Mouse (Mus musculus) embryo, embryonic 10 days (tissue): ENCODE measurements around the gene Ica1.

Experiments
- DNase-seq: peaks from one replicate; pipeline ENCODE4 v3.0.0-alpha.2; 2015; ENCODE audit warnings: low spot score

Ica1 gene

DNA sequence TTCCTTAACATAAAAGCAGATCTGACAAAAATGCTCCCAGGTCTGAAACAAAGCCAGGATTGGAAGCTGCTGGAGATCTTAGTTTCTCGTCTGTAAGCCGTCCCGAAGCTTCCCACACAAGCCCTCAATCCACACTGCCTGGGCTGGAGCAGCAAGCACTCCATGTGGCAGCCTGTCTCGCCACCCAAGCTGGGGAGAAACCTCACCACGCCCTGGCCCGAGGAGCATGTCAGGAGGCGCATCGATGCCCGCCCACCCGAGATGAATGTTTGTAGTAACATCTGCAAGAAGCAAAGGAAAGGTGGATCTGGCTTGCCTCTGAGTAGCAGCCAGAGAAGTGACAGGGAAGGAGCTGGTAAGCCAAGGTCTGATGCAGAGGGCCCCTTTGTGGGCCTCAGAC is 133.6 kb downstream of the Ica1 start:
- DNase-seq: no peak

- no peak for DNase-seq
Observed at GRCm38 (mm10) chr6:8640863-8641262, 137.4 kb downstream of the Ica1 start.

DNA sequence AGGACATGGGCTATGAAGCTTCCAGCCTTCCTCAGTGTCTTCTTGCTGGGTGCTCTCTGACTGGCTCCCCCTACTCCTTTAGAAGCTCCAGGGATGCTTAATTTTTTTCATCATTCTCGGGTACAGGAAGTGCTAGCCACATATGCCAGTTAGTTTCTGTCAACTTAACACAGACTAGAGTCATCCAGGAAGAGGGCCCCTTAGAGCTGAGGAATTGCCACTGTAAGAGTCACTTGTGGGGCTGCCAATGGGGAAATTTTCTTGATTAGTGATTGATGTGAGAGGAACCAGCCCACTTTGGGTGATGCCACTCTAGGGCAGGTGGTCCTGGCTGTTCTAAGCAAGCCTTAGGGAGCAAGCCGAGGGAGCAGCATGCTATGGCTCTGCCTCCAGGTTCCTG is 138.8 kb downstream of the Ica1 start:
- DNase-seq: no peak

DNA sequence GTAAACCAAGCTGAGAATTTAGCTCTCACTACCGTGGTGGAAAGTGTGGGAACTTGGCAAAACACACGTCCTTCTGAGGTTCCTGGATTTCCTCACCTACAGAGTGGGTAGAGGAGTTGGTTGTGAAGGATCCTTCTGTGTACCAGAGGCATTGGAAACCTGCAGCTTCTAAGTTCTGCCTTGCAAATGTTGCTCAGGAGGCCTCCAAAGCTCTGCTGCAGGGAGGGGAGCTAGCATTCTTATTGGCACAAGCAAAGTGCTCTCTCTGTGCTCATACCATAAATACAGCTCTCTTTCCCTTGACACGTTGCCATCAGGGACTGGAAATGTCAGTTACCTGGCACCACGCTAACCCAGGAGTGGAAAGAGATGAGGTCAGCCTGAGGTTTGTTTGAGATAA is 139.4 kb downstream of the Ica1 start:
- no peak for DNase-seq

- no peak for DNase-seq
Observed at GRCm38 (mm10) chr6:8638122-8638521, 140.2 kb downstream of the Ica1 start.

DNA sequence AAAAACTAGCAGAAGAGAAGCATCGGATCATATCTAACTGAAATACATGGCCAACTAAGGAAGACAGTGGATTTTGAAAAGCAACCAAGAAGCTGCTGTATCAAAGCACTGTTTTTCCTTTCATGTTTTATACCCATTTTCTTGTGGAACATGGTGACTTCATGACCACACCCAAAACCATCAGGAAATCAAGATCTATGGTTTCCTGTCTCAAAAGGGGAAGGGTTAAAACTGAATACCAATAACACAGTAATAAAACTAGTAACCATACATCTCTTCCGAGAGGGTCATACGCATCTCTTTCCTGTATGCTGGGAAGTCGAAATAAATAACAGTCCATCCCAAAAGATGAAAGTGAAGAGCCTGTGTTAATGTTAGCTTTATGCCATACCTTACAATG is 145.6 kb downstream of the Ica1 start:
- no peak for DNase-seq

DNA sequence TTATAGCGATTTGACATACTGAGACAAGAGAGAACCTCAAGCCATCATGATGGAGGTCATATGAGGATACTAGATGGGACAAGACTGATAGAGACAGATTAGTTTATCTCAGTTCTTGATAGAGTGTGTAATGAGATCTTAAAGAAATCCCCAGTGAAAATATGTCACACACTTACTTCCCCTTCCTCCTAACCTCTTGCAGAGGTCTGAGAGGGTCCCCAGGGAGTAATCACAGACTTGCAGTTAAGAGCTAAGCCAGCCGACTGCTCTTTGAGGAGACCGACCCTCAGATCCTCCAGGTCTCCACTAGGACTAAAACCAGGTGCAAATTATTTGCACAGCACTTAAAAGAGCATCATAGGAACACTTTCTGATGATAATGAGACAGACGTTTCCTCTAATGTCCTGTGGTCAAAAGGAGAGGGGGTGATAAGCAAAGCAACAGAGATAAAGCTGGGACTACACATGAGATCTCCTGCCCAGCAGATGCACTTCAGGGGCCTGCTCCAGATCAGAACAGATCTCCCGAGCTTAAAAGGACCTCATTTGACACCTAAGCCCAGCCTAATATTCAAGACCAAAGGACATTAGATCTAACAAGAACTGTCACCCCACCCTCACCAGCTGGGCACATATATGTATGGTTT is 146.2 kb downstream of the Ica1 start:
- no peak for DNase-seq

GRCm38 (mm10) chr6:8631362-8631761 is 146.9 kb downstream of the Ica1 start:
- no peak for DNase-seq

GRCm38 (mm10) chr6:8630531-8630930 is 147.8 kb downstream of the Ica1 start:
- no peak for DNase-seq

DNA sequence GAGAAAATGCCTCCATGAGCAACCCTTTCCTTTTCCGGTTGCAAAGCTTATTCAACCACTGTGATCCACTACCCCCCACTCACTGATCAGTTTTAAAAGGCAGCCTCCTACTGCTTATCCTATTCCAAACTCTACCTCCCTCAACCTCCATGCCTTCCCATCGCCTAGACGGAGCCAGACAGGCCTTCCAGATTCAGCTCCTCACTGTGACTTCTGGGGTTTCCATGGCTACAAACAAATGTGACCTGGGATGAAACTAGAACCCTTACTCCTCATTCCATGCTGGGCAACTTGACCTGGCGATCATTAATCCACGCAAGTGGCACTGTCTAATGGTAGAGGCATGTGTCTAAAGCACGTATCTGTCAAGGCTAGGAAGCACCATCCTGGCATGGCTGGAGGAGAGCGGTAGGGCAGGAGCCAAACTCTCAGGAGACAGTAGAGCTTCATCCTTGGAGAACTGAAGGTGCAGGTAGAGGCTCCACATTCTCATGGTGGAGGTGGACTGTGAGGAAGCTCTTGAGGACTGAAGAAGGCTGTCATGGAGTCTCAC is 149.5 kb downstream of the Ica1 start:
- DNase-seq: no peak

- DNase-seq: no peak
Observed at GRCm38 (mm10) chr6:8628226-8628625, 150.1 kb downstream of the Ica1 start.

DNA sequence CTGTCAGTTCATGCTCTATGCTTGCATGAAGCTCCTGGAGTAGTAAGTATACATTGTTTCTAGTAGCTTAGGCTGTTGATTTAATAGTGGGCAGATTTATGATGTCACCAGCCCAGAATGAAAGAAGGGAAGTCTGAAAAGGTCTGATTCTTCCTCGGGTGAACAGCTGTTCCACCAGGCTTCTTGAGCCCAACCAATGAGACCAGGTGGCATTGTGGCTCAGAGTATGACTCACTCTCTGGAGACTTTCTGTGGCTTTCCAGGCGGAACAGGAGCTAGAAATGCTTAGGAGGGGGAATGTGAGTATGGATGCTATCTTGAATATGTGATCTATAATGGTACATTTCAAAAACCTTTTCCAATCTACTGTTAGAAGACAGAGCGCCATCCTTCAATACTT is 155.2 kb downstream of the Ica1 start:
- no peak for DNase-seq

- no peak for DNase-seq
Observed at GRCm38 (mm10) chr6:8619582-8620350, 158.5 kb downstream of the Ica1 start.

DNA sequence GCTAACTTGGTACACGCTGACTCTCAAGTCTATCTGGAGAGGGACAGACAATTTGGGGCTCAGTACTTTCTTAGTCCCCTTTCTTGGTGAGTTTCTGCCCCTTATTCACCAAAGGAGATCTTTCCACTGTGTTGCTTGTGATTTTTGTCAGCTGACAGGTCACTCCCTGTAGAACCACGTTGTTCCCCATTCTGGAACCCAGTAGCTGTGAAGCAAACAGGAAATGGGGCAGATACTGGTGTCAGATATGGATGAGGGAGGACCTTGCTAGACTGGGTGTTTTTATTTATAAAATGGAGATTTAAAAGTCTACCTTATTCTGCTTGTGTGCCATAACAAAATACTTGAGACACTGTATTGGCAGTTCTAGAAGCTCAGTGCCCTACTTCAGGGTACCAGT is 160.9 kb downstream of the Ica1 start:
- no peak for DNase-seq

GRCm38 (mm10) chr6:8591665-8592064 is 186.6 kb downstream of the Ica1 start:
- DNase-seq: no peak

GRCm38 (mm10) chr6:8583892-8584291 is 194.4 kb downstream of the Ica1 start:
- DNase-seq: no peak

DNA sequence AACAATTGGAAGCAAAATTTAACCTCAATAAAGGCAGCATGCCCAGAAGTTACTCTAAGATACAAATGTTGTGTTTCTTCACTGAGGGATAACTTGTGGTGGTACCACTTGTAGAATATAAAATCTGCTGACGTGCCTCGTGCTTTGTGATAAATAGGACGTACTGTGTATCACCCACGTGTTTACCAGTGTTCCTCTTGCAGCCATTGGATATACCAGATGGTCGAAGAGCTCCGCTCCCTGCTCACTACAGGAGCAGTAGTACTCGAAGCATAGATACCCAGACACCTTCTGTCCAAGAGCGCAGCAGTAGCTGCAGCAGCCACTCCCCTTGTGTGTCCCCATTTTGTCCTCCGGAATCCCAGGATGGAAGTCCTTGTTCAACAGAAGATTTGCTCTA is 195.9 kb downstream of the Ica1 start:
- no peak for DNase-seq
